Mouse (Mus musculus): ENCODE measurements around the gene Banf2.

DNA sequence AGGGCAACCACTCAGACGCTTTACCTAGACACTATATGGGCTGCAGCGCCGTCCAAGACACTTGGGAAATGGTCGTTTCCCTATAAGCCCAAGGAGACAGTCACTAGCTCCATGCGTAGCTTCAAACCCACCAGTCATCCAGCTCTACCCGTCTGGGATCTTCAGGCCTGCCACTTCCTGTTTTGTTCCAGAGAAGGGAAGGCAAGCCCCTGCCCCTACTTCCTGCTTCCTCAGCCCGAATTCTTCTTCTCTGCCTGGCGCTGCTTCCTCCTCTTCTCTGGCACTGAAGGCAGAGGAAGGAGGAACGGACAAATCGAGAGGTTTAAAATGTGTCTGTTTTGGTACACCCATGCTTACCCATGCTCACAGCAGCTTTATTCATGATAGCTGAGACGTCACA lies 14.1 kb downstream of the Banf2 start:
- no peak for TF ChIP-seq POLR2A (IDR thresholded peaks at IDR 0.05; ENCODE audit: extremely low read depth, insufficient read depth, low read length)
- TF ChIP-seq CTCF (IDR thresholded peaks at IDR 0.05; ENCODE audit: low read depth, low read length), result no peak
